Mouse (Mus musculus) adrenal gland, adult 18-20 months (tissue): ENCODE measurements around the gene Myg1. TPM values are rescaled to one million over a fixed set of nuclear protein-coding genes. Genes with fewer than 3 reads are reported as not detected.

ENCODE experiments used
- DNase-seq, 2 experiments: peaks; one replicate each; pipeline ENCODE4 v3.0.0; 2021 to 2022; ENCODE audit warnings: low spot score in 2 of 2
- total RNA-seq, 2 experiments: library from RNA; stranded (reverse); gene quantifications; 1 replicate in 1 of 2; 2 replicates in 1 of 2; pipeline ENCODE4 v1.2.3; 2021

The Myg1 gene
- total RNA-seq, 2 experiments from 2014 or later = 48.9 to 54.7 TPM

GRCm38 (mm10) chr15:102341580-102341979 is 10.1 kb downstream of the Myg1 start:
- DNase-seq = peak; percentile 37 to 50

- DNase-seq = no peak
These were observed 13.0 kb downstream of the Myg1 start for GRCm38 (mm10) chr15:102344490-102344889.

GRCm38 (mm10) chr15:102346444-102346843 is 14.9 kb downstream of the Myg1 start:
- no peak for DNase-seq

- peak; percentile 95 to 96 for DNase-seq
These were observed 18.8 kb downstream of the Myg1 start, which contains the start of gene Aaas for GRCm38 (mm10) chr15:102350138-102350941. TSS of gene Aaas (minus strand) at chr15:102350771.

GRCm38 (mm10) chr15:102350942-102351291 is 19.4 kb downstream of the Myg1 start:
- no peak for DNase-seq

- DNase-seq = no peak
These were observed 20.7 kb downstream of the Myg1 start for GRCm38 (mm10) chr15:102352177-102352576.

GRCm38 (mm10) chr15:102353986-102354385 is 22.5 kb downstream of the Myg1 start:
- no peak for DNase-seq

GRCm38 (mm10) chr15:102355134-102355870 is 23.8 kb downstream of the Myg1 start:
- DNase-seq = peak; percentile 28 to 51

GRCm38 (mm10) chr15:102355871-102356441 is 24.4 kb downstream of the Myg1 start:
- no peak for DNase-seq

- no peak for DNase-seq
These were observed 25.2 kb downstream of the Myg1 start for GRCm38 (mm10) chr15:102356501-102357325.

- DNase-seq = no peak
These were observed 26.6 kb downstream of the Myg1 start for GRCm38 (mm10) chr15:102358126-102358525.

GRCm38 (mm10) chr15:102358834-102359233 is 27.3 kb downstream of the Myg1 start:
- no peak for DNase-seq

- DNase-seq = no peak
These were observed 31.1 kb downstream of the Myg1 start for GRCm38 (mm10) chr15:102362648-102363047.

GRCm38 (mm10) chr15:102364678-102365077 is 33.2 kb downstream of the Myg1 start:
- no peak for DNase-seq

GRCm38 (mm10) chr15:102366238-102366637 is 34.7 kb downstream of the Myg1 start:
- no peak for DNase-seq

GRCm38 (mm10) chr15:102366733-102367344 is 35.3 kb downstream of the Myg1 start, which contains the start of gene Sp7:
TSS of gene Sp7 (minus strand) at chr15:102367182.
- DNase-seq = no peak

GRCm38 (mm10) chr15:102369972-102370371 is 38.5 kb downstream of the Myg1 start:
- no peak for DNase-seq

- DNase-seq = no peak
These were observed 39.2 kb downstream of the Myg1 start for GRCm38 (mm10) chr15:102370727-102371126.

- DNase-seq = peak; percentile 57 to 65
These were observed 45.1 kb downstream of the Myg1 start for GRCm38 (mm10) chr15:102376453-102377162.

- peak; percentile 81 to 91 for DNase-seq
These were observed 45.6 kb downstream of the Myg1 start for GRCm38 (mm10) chr15:102377163-102377543.
